Mouse (Mus musculus) small intestine, adult 2 months (tissue): ENCODE results near the gene Zfp423. TPM values are rescaled to one million over a fixed set of nuclear protein-coding genes. Genes with fewer than 3 reads are reported as not detected.

Experiments
- H3K27ac ChIP-seq: fragments of 200-500 bp; 2 replicates; pipeline ENCODE4 v1.5.1; 2012; ENCODE audit warnings: low read depth, low read length, control low read depth, inconsistent platforms; ENCODE audit not compliant: insufficient read depth
- H3K27me3 ChIP-seq: fragments of 200-500 bp; 2 replicates; pipeline ENCODE4 v1.6.1; 2012; ENCODE audit warnings: mild to moderate bottlenecking, moderate library complexity, low read length, inconsistent platforms; ENCODE audit not compliant: control insufficient read depth, insufficient read depth
- H3K36me3 ChIP-seq: fragments of 200-500 bp; 2 replicates; pipeline ENCODE4 v1.6.1; 2012; ENCODE audit warnings: mild to moderate bottlenecking, low read length, control low read depth, inconsistent platforms; ENCODE audit not compliant: control insufficient read depth, insufficient read depth
- H3K4me1 ChIP-seq: fragments of 200-500 bp; 2 replicates; pipeline ENCODE4 v1.6.1; 2012; ENCODE audit warnings: low read length, inconsistent platforms, mixed read lengths; ENCODE audit not compliant: control insufficient read depth, insufficient read depth, insufficient read length
- H3K4me3 ChIP-seq: fragments of 200-500 bp; 2 replicates; pipeline ENCODE4 v1.5.1; 2012; ENCODE audit warnings: low read depth, mild to moderate bottlenecking, control low read depth, inconsistent platforms, low read length, moderate library complexity
- CTCF ChIP-seq: fragments of 200-500 bp; IDR thresholded peaks from 2 replicates; pipeline ENCODE4 v1.5.1; 2012; ENCODE audit warnings: low read depth, mild to moderate bottlenecking, control low read depth, inconsistent platforms, low read length, moderate library complexity, mixed read lengths; ENCODE audit not compliant: insufficient replicate concordance, insufficient read length; ENCODE audit errors: extremely low read depth
- POLR2A ChIP-seq: fragments of 200-500 bp; IDR thresholded peaks from 2 replicates; pipeline ENCODE4 v1.6.1; 2012; ENCODE audit warnings: low read depth, mild to moderate bottlenecking, control low read depth, inconsistent platforms, low read length, moderate library complexity
- WGBS: fragments of 180-500 bp; shearing (Covaris S2); methylation state at CpG from one replicate; pipeline ENCODE4 v1.1.7; 2018; 5-methylcytosine and 5-hydroxymethylcytosine counted together
- polyA plus RNA-seq: library from polyadenylated mRNA; depleted of rRNA; stranded (reverse); fragments of >200 nt; gene quantifications from 2 replicates; pipeline ENCODE4 v1.2.3, GENCODE M21; 2012

The Zfp423 gene
- polyA plus RNA-seq, 1 experiment = 2.3 TPM

DNA sequence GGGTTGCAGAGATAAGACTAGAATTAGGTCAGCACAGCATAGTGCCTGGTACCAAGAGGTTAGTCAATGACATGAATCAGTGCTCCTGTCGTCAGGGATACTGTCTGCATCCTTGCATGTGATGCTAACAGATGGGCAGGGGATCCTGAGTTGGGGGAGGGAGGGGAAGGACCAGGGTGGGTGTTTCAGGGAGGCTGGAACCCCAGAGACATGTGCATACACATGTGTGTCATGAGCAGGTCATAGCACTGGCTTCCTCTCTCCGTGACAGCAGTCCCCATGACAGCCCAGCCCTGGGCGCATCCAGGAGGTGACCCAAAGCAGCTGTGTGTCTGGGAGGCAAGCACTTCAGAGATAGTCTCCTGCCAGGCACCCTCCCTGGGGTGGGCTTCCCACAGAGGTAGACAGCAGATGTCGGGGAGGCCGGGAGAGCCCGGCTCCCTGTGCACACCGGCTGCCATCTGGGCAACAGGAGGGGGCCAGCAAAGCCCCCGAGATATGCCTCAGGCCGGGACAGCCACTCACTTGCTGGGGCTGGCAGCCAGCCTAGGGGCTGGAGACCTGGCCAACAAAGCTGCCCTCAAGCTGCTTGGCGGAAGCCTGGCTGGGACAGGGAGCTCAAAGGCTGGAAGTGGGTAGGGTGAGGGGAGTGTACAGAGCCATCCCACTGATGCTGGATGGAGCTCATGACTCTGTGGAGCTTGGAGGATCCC, 272.3 kb downstream of the Zfp423 start:
- 80% methylated on average over 10 of the region's 10 CpGs for WGBS

GRCm38 (mm10) chr8:87686026-87686425, 273.4 kb downstream of the Zfp423 start:
- H3K4me1 ChIP-seq = no peaks in the 10 kb centered on the region
- no peaks in the 10 kb centered on the region for H3K27me3 ChIP-seq
- no peak overlapping the region for H3K4me3 ChIP-seq
- WGBS = 70% methylated on average over 3 of the region's 3 CpGs
- H3K36me3 ChIP-seq = no peaks in the 10 kb centered on the region
- H3K27ac ChIP-seq = no peak overlapping the region
- TF ChIP-seq CTCF (no peak), POLR2A (no peak)

More for the DNA sequence above, 272.3 kb downstream of the Zfp423 start:
- Histone ChIP-seq H3K36me3 (no peaks in the 10 kb centered on the region), H3K27me3 (no peaks in the 10 kb centered on the region), H3K4me3 (no peak overlapping the region), H3K4me1 (no peaks in the 10 kb centered on the region), H3K27ac (no peak overlapping the region)
- TF ChIP-seq CTCF = no peak
- no peak for TF ChIP-seq POLR2A

DNA sequence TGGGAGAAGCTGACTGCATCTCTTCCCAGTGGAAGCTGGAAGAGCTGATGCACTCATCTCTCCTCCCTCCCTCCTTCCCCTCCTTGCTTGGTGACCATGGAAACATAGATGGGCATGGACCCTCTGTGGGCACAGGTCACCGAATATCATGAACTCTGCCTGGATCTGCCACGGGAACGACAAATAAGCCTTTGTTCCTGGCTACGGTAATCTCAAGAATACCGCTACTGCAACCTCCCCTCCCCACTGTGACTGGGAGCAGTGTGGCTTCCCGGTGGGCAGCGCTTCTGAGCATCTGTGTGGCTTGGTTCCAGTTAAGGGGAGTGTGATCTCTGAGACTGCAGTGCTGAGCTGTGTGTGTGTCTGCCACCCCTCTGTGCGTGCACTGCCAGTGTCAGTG, 274.0 kb downstream of the Zfp423 start:
- no peak overlapping the region for H3K27ac ChIP-seq
- H3K4me3 ChIP-seq = no peak overlapping the region
- 55% methylated on average over 8 of the region's 8 CpGs for WGBS
- TF ChIP-seq CTCF (no peak), POLR2A (no peak)
- H3K4me1 ChIP-seq = no peaks in the 10 kb centered on the region
- H3K27me3 ChIP-seq = no peaks in the 10 kb centered on the region
- no peaks in the 10 kb centered on the region for H3K36me3 ChIP-seq

DNA sequence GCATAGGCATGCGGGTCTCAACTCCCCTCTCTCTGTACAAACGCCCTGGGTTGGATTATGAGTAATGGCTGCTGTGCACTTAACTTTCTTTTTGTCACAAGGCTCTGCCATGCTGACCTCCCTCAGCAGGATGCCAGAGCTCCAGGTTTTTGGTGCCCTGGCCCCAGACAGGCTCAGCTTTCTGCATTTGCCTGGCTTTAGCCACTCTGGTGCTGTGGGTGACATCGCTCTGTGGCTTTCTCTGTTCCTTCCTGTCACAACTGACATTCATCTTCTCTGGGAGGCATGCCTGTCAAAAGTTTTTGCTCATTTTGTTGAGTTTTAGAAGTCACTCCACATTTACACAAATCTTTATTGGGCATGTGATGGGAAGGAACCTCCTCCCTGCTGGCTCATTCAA, 277.3 kb downstream of the Zfp423 start:
- Histone ChIP-seq H3K36me3 (no peaks in the 10 kb centered on the region), H3K27me3 (no peaks in the 10 kb centered on the region), H3K4me3 (no peak overlapping the region), H3K27ac (no peak overlapping the region), H3K4me1 (no peaks in the 10 kb centered on the region)
- 77% methylated on average over 3 of the region's 3 CpGs for WGBS
- TF ChIP-seq POLR2A (no peak), CTCF (no peak)

DNA sequence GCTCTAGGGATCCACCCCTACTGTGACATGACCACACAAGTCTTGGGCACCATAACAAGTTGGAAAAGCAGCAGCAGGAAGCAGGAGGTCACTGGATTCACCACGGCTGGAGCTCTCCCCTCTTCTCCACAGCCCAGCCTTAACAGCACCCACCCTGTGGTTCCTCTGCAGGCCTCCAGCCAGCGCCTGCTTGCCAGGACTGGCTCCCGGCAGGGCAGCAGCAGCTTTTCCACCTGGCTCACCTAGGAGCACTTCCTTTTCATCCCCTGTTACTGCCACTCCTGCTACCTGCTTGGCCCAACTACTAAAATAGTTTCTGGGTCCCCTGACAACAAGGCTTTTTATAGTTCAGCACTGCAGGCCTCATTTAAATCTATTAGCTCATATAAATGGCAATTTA, 279.4 kb downstream of the Zfp423 start:
- 58% methylated on average over 3 of the region's 3 CpGs for WGBS
- Histone ChIP-seq H3K36me3 (no peaks in the 10 kb centered on the region), H3K4me3 (no peak overlapping the region), H3K4me1 (no peaks in the 10 kb centered on the region), H3K27ac (no peak overlapping the region), H3K27me3 (no peaks in the 10 kb centered on the region)
- TF ChIP-seq POLR2A = no peak
- no peak for TF ChIP-seq CTCF

GRCm38 (mm10) chr8:87679431-87680003, 279.9 kb downstream of the Zfp423 start:
- H3K27me3 ChIP-seq = no peaks in the 10 kb centered on the region
- WGBS = 79% methylated on average over 11 of the region's 11 CpGs
- no peaks in the 10 kb centered on the region for H3K4me1 ChIP-seq
- no peaks in the 10 kb centered on the region for H3K36me3 ChIP-seq
- TF ChIP-seq POLR2A (no peak), CTCF (no peak)
- H3K4me3 ChIP-seq = no peak overlapping the region
- H3K27ac ChIP-seq = no peak overlapping the region

- Histone ChIP-seq H3K4me3 (no peak overlapping the region), H3K27me3 (no peaks in the 10 kb centered on the region), H3K4me1 (no peaks in the 10 kb centered on the region), H3K36me3 (no peaks in the 10 kb centered on the region), H3K27ac (no peak overlapping the region)
- TF ChIP-seq CTCF (no peak), POLR2A (no peak)
- 88% methylated on average over 9 of the region's 9 CpGs for WGBS
These were observed 284.0 kb downstream of the Zfp423 start for GRCm38 (mm10) chr8:87675411-87675810.

- no peak for TF ChIP-seq CTCF
- TF ChIP-seq POLR2A = no peak
- Histone ChIP-seq H3K4me1 (no peaks in the 10 kb centered on the region), H3K27me3 (no peaks in the 10 kb centered on the region), H3K4me3 (no peak overlapping the region), H3K36me3 (no peaks in the 10 kb centered on the region), H3K27ac (no peak overlapping the region)
- 44% methylated on average over 7 of the region's 7 CpGs for WGBS
These were observed 285.2 kb downstream of the Zfp423 start for GRCm38 (mm10) chr8:87674157-87674556.
